Mouse (Mus musculus) liver, embryonic 15.5 days (tissue): ENCODE results near the gene Lrrk2. TPM values are rescaled to one million over a fixed set of nuclear protein-coding genes. Genes with fewer than 3 reads are reported as not detected.

Experiments
- ATAC-seq: fragments of 200-750 bp; cut with Nextera tagmentation; 2 replicates; pipeline ENCODE4 v1.8.0; 2017; ENCODE audit warnings: moderate number of reproducible peaks, mild to moderate bottlenecking, moderate library complexity; ENCODE audit not compliant: insufficient read depth
- H3K27ac ChIP-seq: fragments of 300-500 bp; sonication (generic); replicated peaks from 2 replicates; pipeline ENCODE4 v1.5.1; 2015; ENCODE audit warnings: mild to moderate bottlenecking, inconsistent platforms
- H3K27me3 ChIP-seq: fragments of 300-500 bp; sonication (generic); 2 replicates; pipeline ENCODE4 v1.6.1; 2015; ENCODE audit warnings: mild to moderate bottlenecking, inconsistent platforms
- H3K36me3 ChIP-seq: fragments of 300-500 bp; sonication (generic); replicated peaks from 2 replicates; pipeline ENCODE4 v1.6.1; 2015; ENCODE audit warnings: moderate library complexity, mild to moderate bottlenecking, inconsistent platforms
- H3K4me1 ChIP-seq: fragments of 300-500 bp; sonication (generic); replicated peaks from 2 replicates; pipeline ENCODE4 v1.6.1; 2015; ENCODE audit warnings: inconsistent platforms
- H3K4me2 ChIP-seq: fragments of 300-500 bp; sonication (generic); 2 replicates; pipeline ENCODE4 v1.6.1; 2015; ENCODE audit warnings: moderate library complexity, mild to moderate bottlenecking, inconsistent platforms
- H3K4me3 ChIP-seq: fragments of 300-500 bp; sonication (generic); replicated peaks from 2 replicates; pipeline ENCODE4 v1.5.1; 2015; ENCODE audit warnings: mild to moderate bottlenecking, inconsistent platforms
- H3K9ac ChIP-seq: fragments of 300-500 bp; sonication (generic); 2 replicates; pipeline ENCODE4 v1.6.1; 2015; ENCODE audit warnings: moderate library complexity, mild to moderate bottlenecking, inconsistent platforms
- H3K9me3 ChIP-seq: fragments of 300-500 bp; sonication (generic); replicated peaks from 2 replicates; pipeline ENCODE4 v1.6.1; 2016; ENCODE audit warnings: inconsistent platforms
- WGBS: fragments of 180-500 bp; shearing (Covaris S2); methylation state at CpG from one replicate; pipeline ENCODE4 v1.1.7; 2015; ENCODE audit warnings: mixed read lengths; ENCODE audit not compliant: insufficient replicate concordance; 5-methylcytosine and 5-hydroxymethylcytosine counted together
- polyA plus RNA-seq: library from polyadenylated mRNA; unstranded; fragments of >200 nt; fragmentation: Nextera tagmentation; extraction: Ambion mirVana; gene quantifications from 2 replicates; pipeline ENCODE4 v1.2.1, GENCODE M21; 2015

Gene Lrrk2
- 1.4 and 1.5 TPM in 2 replicates for polyA plus RNA-seq

DNA sequence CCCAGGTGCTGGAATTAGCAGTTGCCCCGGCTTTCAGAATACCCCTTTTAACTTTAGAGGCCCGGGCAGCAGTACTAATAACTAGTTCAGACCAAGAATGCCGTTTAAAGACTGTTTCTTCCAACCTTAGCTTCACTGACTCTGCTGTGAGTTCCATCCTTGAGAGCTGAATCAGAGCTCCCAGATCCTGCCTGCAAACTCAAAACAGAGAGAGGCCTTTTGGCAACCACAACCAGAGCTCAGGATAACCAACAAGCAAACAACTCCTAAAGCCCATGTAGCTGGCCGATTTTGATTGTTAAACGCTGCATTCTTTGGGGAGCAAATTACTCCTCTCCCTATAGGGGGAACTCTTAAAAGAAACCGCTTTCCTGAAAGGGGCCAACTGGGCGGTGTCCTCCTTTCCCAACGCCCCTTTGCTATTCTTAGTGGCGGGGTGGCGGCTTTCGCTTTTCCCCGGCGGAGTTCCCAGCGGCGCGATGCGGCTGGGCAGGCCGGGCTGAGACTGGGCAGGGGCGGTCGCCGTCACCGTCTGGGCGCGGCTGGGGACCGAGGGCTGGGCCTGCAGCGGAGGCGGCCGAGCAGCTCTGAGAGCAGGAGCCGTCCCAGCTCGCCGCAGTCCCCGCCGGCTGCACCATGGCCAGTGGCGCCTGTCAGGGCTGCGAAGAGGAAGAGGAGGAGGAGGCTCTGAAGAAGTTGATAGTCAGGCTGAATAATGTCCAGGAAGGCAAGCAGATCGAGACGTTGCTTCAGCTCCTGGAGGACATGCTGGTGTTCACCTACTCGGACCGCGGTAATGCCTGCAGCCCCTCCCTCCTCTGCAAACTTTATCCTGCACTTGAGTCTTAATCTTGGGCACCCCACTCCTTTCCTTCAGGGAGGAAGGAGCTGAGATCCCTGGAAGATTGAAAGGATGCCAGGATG lies at the start of gene Lrrk2:
Lrrk2 (plus strand) TSS at position 531 of the 924 bp plus-strand sequence.
- ATAC-seq, result peak; percentile 71
- 3% methylated on average over 40 of the region's 40 CpGs for WGBS
- H3K27ac ChIP-seq, result peak within 1 kb of the TSS; percentile 64
- no peaks in the 10 kb centered on the region for H3K9me3 ChIP-seq
- peaks cover 4% of the 10 kb centered on the region; the same call in 1 of the 2 replicates for H3K27me3 ChIP-seq
- H3K4me3 ChIP-seq, result peak within 1 kb of the TSS; percentile 50
- no peaks in the 10 kb centered on the region for H3K36me3 ChIP-seq
- H3K9ac ChIP-seq, result peak within 1 kb of the TSS; percentile 39; the same call in 1 of the 2 replicates
- peak within 1 kb of the TSS; percentile 64 for H3K4me2 ChIP-seq
- 0 out of 2 replicates have a peak, but pooled peaks cover 3% of the 10 kb centered on the region for H3K4me1 ChIP-seq

DNA sequence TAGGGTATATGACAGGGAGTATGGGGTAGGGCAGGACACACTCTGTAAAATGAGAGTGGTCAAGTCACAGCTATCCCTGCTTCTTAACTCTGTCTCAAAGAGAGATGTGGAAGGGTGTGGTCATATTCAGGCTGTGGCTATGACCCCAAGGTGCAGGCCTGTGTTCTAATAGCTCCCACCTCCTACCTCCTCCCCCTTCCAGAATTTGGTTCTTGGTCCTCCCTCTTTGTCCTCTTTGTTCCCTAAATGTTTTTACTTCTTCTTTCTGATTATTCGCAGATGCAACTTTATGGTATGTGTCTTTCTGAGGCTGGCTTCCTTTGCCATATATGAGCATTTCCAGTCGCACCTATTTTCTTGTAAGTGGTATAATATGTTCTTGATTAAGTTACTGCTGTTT lies 48.5 kb upstream of the Lrrk2 start:
- H3K4me3 ChIP-seq, result no peak overlapping the region
- H3K27ac ChIP-seq, result no peak overlapping the region
- H3K27me3 ChIP-seq, result no peaks in the 10 kb centered on the region
- WGBS, result 47% methylated on average over 2 of the region's 2 CpGs
- H3K36me3 ChIP-seq, result no peaks in the 10 kb centered on the region
- no peaks in the 10 kb centered on the region for H3K4me1 ChIP-seq
- no peak overlapping the region for H3K4me2 ChIP-seq
- no peaks in the 10 kb centered on the region for H3K9me3 ChIP-seq
- H3K9ac ChIP-seq, result no peak overlapping the region
- no peak for ATAC-seq

DNA sequence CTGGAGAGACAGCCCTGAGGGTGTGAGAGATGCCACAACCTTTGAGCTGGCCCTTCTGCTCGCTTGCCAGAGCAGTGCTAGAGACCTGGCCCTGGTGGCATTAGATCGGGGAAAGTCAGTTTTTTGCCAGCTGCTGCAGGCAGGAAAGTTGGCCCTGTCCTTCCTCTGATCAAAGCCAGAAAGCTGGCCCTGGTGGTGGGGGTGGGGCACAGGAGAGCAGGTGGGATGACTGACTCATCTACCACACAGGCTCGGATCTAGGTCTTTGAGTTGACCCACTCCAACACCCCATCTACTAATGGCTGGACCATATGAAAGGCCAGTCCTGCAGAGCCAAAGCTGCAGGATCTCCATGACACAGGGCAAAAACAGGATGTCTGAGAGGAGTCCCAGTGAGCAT lies 43.8 kb upstream of the Lrrk2 start:
- no peak overlapping the region for H3K4me3 ChIP-seq
- H3K27me3 ChIP-seq, result no peaks in the 10 kb centered on the region
- no peak for ATAC-seq
- no peak overlapping the region for H3K27ac ChIP-seq
- 54% methylated on average over 3 of the region's 3 CpGs for WGBS
- H3K36me3 ChIP-seq, result no peaks in the 10 kb centered on the region
- H3K9ac ChIP-seq, result no peak overlapping the region
- no peaks in the 10 kb centered on the region for H3K9me3 ChIP-seq
- H3K4me2 ChIP-seq, result no peak overlapping the region
- no peaks in the 10 kb centered on the region for H3K4me1 ChIP-seq

DNA sequence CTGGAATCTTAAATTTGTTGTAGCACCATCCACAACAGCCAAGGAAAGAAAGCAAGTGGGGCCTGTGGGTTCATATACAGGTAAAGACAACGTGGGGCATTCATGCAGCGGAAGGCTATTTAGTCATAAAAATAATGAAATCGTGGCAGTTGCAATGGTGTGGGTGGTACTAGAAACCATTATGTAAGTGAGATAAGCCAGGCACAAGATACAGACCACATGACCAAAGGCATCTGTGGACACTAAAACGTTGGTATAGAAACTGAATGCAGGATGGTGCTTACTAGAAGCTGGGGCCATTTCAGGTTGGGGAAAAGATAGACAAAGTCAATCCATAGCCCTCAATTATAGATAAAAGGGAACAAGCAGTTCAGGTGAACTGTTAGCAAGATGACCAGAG lies 40.5 kb upstream of the Lrrk2 start:
- no peak overlapping the region for H3K9ac ChIP-seq
- H3K9me3 ChIP-seq, result no peaks in the 10 kb centered on the region
- no peak overlapping the region for H3K4me3 ChIP-seq
- no peak overlapping the region for H3K4me2 ChIP-seq
- H3K27me3 ChIP-seq, result no peaks in the 10 kb centered on the region
- no peaks in the 10 kb centered on the region for H3K36me3 ChIP-seq
- no peak for ATAC-seq
- H3K4me1 ChIP-seq, result no peaks in the 10 kb centered on the region
- WGBS, result 48% methylated on average over 4 of the region's 4 CpGs
- no peak overlapping the region for H3K27ac ChIP-seq

DNA sequence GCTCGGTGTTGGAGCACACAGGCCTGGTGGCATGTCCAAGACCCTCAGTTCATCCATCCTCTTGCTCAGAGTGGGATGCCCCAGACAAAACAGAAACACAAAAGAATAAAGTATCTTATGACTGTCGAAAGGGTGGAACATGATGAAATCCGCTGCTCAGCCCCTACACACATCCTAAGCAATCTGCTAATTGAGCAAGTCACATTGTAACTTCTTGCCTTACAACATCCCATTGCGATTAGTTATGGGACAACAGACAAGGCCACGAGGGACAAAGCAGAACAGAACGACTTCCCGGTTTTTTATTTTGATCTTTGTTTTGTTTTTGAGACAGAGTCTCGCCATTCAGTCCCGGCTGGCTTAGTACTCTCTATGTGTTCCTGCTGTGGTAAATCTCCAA lies 39.9 kb upstream of the Lrrk2 start:
- peak; percentile 44; the same call in 1 of the 2 replicates for ATAC-seq
- H3K27me3 ChIP-seq, result no peaks in the 10 kb centered on the region
- H3K27ac ChIP-seq, result no peak overlapping the region
- H3K9me3 ChIP-seq, result no peaks in the 10 kb centered on the region
- WGBS, result 54% methylated on average over 9 of the region's 9 CpGs
- H3K9ac ChIP-seq, result no peak overlapping the region
- no peaks in the 10 kb centered on the region for H3K4me1 ChIP-seq
- H3K36me3 ChIP-seq, result no peaks in the 10 kb centered on the region
- no peak overlapping the region for H3K4me2 ChIP-seq
- no peak overlapping the region for H3K4me3 ChIP-seq

DNA sequence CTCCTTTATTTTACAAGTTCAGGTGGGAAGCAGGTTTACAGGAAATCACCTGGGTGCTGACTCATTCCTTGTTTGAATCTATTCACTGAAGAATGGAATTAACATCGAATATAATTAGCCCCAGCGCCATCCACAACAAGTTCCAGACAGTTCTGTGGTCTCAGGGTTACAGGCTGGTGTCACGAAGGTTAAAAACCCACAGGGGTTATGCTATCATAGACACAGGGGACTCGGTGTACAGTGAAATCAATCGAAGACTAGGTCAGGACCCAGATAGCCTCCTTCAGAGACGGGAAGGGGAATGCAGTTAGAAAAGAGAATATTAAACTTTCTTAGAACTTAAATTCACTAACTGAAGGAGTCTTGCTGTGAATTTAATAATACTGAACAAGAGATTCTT lies 39.2 kb upstream of the Lrrk2 start:
- no peak for ATAC-seq
- Histone ChIP-seq H3K27ac (no peak overlapping the region), H3K4me3 (no peak overlapping the region), H3K9ac (no peak overlapping the region), H3K9me3 (no peaks in the 10 kb centered on the region), H3K4me2 (no peak overlapping the region), H3K27me3 (no peaks in the 10 kb centered on the region), H3K36me3 (no peaks in the 10 kb centered on the region), H3K4me1 (no peaks in the 10 kb centered on the region)
- WGBS, result 57% methylated on average over 6 of the region's 6 CpGs

DNA sequence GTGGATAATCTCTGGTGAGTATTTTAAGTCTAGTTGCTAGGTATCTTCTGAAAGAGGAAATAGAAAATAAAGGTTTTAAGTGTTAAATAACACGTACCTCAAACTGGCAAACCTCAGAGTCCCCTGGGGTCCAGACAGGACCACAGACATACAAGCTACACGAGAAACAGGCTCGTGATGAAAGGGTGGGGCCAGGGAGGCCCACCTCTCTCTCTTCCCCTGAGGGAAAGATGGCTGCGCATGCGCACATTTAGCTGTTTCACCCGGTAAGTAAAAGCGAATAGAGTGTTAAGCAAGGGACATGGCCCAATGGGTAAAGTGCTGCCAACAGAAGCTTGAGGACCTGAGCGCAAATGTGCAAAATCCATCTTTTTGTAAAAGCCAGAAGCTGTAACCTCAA lies 38.7 kb upstream of the Lrrk2 start:
- Histone ChIP-seq H3K27ac (no peak overlapping the region), H3K9me3 (no peaks in the 10 kb centered on the region), H3K4me1 (no peaks in the 10 kb centered on the region), H3K4me2 (no peak overlapping the region), H3K4me3 (no peak overlapping the region), H3K9ac (no peak overlapping the region), H3K36me3 (no peaks in the 10 kb centered on the region), H3K27me3 (no peaks in the 10 kb centered on the region)
- 61% methylated on average over 8 of the region's 8 CpGs for WGBS
- ATAC-seq, result no peak

DNA sequence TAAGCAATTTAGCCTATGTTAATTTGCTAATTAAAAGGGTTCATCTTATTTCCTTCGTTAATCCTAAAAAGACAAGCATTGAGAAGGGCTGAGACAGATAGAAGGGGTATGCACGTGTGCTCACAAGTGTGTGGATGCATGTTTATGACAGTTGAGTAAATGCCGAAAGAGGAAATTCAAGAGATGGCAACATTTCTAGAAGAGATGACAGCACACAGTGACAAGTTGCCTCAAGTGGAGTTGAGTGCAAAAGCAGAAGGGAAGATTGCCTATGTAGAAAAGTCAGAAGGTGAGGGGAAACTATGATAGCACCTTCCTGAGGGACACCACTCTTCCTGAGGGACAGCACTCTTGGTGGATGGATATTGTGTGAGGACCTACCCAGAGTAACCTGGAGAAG lies 31.3 kb upstream of the Lrrk2 start:
- no peak overlapping the region for H3K27ac ChIP-seq
- H3K4me1 ChIP-seq, result no peaks in the 10 kb centered on the region
- no peaks in the 10 kb centered on the region for H3K9me3 ChIP-seq
- H3K27me3 ChIP-seq, result no peaks in the 10 kb centered on the region
- no peak overlapping the region for H3K4me2 ChIP-seq
- WGBS, result 48% methylated on average over 3 of the region's 3 CpGs
- no peak for ATAC-seq
- no peak overlapping the region for H3K4me3 ChIP-seq
- no peaks in the 10 kb centered on the region for H3K36me3 ChIP-seq
- no peak overlapping the region for H3K9ac ChIP-seq

DNA sequence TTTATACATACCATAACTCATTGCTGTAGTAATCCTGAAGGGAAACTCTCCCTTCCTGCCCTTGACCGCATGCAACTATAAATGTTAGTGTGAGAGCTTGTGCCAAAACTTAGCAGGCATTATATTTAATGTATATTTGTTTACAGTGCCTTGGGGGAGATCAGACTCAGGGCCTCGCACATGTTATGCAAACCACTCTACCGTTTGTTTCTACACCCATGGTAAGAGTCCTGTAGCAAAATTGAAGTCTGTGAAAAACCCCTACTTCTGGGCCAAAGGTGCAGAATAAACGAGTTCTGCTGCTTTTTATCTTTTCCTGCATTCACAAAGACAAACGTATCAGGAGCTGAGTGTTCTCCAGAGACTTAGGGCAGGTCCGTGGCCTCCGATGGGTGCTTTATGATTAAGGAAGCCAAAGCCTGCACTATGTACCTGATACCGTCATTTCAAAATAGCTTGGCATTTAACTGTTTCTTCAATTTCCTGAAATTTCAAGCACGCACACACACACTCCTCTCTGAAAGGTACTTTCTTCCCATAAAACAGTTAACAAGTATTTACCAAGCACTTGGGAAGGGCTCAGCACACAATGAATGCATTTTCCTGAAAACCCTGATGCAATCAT lies 30.2 kb upstream of the Lrrk2 start:
- no peaks in the 10 kb centered on the region for H3K4me1 ChIP-seq
- H3K27me3 ChIP-seq, result no peaks in the 10 kb centered on the region
- no peaks in the 10 kb centered on the region for H3K36me3 ChIP-seq
- H3K4me3 ChIP-seq, result no peak overlapping the region
- no peak overlapping the region for H3K9ac ChIP-seq
- no peak overlapping the region for H3K4me2 ChIP-seq
- 45% methylated on average over 9 of the region's 9 CpGs for WGBS
- no peaks in the 10 kb centered on the region for H3K9me3 ChIP-seq
- ATAC-seq, result no peak
- no peak overlapping the region for H3K27ac ChIP-seq

DNA sequence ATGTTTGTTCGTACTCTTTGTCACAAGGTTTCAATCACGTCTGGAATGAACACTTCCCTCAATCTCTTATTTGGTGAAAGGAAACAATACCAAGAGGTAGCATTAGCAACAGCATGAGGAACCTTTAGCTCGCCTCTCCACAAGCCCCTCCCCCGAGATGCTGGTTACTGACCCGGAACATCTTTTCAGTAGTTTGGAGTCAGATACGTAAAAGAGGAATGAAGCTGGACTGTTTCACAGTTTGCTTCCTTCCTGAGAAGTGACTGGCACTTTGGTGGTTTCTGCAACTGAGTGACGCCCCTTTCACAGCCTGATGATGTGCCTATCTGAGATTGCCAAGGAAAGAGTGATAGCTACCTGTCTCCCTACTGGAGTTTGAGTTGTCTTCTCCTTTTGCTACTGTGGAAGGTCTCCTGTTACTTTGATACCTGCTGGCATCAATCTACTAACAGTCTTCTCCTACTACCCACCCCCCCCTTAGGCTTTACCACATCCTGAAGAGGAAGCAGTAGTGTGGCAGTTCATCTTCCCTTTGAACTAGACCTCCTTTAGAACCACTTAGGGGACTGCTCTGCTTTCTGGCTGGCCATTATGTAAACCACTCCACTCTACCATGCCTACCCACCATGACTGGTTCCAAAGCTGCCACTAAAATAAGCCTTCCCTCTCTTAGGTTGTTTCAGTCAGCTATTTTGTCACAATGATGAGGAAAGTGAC lies 29.2 kb upstream of the Lrrk2 start:
- whole genome bisulfite sequencing, result 17% methylated on average over 7 of the region's 7 CpGs
- H3K27ac ChIP-seq, result peak overlapping the region; percentile 48

DNA sequence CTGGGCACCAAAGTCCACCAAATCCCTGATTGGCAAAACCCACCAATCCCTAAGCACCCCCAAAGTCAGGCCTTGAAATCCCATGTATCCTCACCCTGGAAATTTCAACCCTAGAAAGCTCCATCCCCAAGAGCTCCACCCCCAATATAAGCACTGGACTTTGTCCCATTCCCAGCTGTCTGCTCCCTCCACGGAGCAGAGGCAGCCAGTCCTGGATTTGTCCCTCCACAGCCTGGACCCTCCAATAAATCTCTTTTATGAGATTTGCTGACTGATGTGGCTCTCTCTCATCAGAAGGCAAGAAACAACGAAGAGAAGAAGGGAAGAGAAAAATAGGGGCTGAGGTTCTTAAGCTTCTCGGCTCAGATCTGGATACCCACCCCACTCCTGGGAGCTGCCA lies 22.7 kb upstream of the Lrrk2 start:
- no peak overlapping the region for H3K4me3 ChIP-seq
- ATAC-seq, result no peak
- no peak overlapping the region for H3K4me2 ChIP-seq
- no peaks in the 10 kb centered on the region for H3K9me3 ChIP-seq
- no peaks in the 10 kb centered on the region for H3K27me3 ChIP-seq
- no peaks in the 10 kb centered on the region for H3K36me3 ChIP-seq
- H3K9ac ChIP-seq, result no peak overlapping the region
- no peak overlapping the region for H3K27ac ChIP-seq
- 51% methylated on average over 3 of the region's 3 CpGs for WGBS
- no peaks in the 10 kb centered on the region for H3K4me1 ChIP-seq

More for the DNA sequence above, 29.2 kb upstream of the Lrrk2 start:
- no peak overlapping the region for H3K9ac ChIP-seq
- no peaks in the 10 kb centered on the region for H3K27me3 ChIP-seq
- no peak overlapping the region for H3K4me2 ChIP-seq
- H3K9me3 ChIP-seq, result no peaks in the 10 kb centered on the region
- no peaks in the 10 kb centered on the region for H3K4me1 ChIP-seq
- H3K36me3 ChIP-seq, result no peaks in the 10 kb centered on the region
- no peak for ATAC-seq
- H3K4me3 ChIP-seq, result no peak overlapping the region
